Mouse (Mus musculus) G1E-ER4 (cell line): Measurements from ENCODE around the gene Otulin. TPM values are rescaled to one million over a fixed set of nuclear protein-coding genes. Genes with fewer than 3 reads are reported as not detected.

Source experiments
- GATA1 ChIP-seq: IDR thresholded peaks from one replicate; pipeline ENCODE4 v1.8.0; 2012; ENCODE audit warnings: low read length, inconsistent platforms
- polyA plus RNA-seq: library from polyadenylated mRNA; stranded (reverse); fragments of >175 nt; gene quantifications from 2 replicates; pipeline ENCODE4 v1.2.3, GENCODE M21; 2012

Otulin gene
- polyA plus RNA-seq, 1 experiment, result 38.0 TPM

- no peak for TF ChIP-seq GATA1
Observed at GRCm38 (mm10) chr15:27530023-27530422, 100.5 kb downstream of the Otulin start.

DNA sequence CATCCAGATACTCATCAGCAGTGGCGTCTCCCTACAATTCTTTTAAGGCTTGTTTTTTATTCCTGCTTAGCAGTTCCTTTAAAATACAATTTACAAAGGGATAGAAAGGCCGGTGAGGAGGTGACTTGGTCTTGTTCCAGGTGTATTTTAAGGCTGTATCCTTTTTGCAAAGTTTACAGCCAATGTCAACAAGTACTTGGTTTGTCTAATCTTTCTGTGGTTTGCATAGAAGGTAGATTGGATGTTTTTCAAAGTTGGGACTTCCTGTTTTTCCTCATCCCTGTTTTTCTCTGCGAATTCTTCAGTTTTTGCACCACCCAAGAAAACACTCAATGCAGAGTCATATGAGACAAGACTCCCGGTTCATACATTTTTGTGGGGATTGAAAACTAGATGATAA lies 101.6 kb downstream of the Otulin start:
- no peak for TF ChIP-seq GATA1

GRCm38 (mm10) chr15:27525233-27526005 lies 105.1 kb downstream of the Otulin start:
- no peak for TF ChIP-seq GATA1

- no peak for TF ChIP-seq GATA1
Observed at GRCm38 (mm10) chr15:27519857-27520256, 110.6 kb downstream of the Otulin start.

- no peak for TF ChIP-seq GATA1
Observed at GRCm38 (mm10) chr15:27518026-27518425, 112.5 kb downstream of the Otulin start.

GRCm38 (mm10) chr15:27516927-27517326 lies 113.6 kb downstream of the Otulin start:
- TF ChIP-seq GATA1, result no peak

DNA sequence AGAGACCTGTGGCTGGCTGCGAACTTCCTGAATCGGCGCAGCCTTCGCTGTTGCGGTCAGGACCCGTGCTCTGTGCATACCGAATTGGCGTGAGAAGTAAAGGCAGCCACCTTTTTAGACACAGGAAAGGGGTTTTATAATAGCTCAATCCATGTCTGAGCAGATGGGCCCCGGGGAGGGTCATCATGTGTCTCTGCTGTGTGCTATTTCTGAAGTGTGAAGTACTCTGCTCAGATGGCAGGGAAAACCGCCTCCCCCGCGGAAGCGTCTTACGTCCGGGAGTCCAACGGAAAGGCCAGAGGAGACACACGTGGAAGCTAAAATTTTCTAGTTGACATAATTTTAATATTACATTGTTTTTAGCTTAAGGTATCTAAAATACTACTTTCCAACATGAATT lies 121.5 kb downstream of the Otulin start:
- no peak for TF ChIP-seq GATA1

GRCm38 (mm10) chr15:27508169-27508568 lies 122.3 kb downstream of the Otulin start:
- no peak for TF ChIP-seq GATA1

DNA sequence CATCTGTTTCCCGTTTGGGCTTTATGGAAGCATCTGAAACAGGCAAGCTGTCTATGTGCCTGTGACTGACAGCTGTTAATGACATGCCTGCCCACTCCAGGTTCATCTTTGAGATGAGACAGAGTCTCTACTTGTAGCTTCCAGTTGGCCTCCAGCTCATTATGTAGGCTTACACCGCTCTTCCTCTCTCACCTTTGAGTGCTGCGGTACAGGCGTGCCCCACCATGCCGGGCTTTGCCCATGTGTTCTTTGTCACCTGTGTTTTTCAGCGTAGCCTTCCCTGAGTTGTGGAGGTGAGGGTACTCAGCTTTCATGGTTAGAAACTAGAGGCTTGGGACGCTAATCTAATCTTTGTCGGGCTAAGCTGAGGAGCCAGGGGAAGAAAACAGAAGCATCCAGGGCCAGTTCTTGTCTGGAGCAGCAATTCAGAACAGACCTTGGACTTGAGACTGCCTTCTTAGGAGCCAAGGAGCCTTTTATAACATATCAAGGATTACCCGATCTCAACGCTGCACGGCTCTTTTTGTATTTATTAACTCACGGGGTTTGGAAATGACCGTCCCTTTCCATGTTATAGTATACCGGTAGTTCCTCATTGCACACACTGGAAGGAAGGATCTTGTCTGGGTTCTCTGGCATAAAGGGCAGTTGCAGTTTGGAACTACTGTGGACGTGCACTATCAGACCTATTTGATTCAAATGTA lies 123.4 kb downstream of the Otulin start:
- no peak for TF ChIP-seq GATA1

- no peak for TF ChIP-seq GATA1
Observed at GRCm38 (mm10) chr15:27506127-27506886, 124.2 kb downstream of the Otulin start.

DNA sequence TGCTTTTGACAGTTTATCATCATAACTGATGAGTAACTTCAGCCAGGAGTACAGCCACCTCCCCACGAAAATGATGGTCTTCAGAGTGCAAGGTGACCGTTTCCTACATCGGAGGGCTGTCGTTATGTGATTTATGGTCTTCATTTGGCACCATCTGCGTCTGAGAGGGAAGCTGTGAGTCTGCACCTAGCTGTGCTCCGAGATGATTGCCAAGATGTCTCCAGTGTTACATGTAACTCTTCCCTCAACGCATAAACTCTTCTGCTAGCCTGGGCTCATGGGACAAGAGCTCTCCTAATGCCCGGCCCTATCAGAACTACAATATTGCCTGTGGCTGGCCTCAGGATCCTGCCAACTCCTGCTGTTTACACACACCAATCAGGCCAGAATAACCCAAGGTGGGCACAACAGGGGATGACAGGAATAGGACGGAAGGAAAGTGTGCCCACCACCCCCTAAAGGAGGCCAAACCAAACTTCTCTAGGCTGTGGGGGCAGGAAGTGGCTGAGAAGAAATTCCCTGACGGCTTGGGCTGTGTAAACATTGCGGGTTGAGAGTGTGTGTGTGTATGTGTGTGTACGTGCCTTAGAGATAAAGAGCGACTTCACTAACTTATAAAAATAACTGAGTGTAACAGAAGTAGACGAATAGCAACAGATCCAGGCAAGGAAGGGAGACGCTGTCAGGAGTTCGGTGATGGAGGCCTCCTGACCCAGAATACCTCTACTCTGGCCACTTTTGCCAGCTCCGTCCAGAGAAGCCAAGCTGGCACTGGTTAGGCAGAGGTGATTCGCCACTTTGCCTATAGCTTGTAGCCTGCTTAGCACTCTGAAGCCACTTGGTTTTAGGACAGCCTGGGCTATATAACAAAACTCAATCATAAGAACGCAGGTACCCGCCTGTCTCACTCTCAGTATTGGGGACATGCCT lies 126.4 kb downstream of the Otulin start:
- no peak for TF ChIP-seq GATA1

DNA sequence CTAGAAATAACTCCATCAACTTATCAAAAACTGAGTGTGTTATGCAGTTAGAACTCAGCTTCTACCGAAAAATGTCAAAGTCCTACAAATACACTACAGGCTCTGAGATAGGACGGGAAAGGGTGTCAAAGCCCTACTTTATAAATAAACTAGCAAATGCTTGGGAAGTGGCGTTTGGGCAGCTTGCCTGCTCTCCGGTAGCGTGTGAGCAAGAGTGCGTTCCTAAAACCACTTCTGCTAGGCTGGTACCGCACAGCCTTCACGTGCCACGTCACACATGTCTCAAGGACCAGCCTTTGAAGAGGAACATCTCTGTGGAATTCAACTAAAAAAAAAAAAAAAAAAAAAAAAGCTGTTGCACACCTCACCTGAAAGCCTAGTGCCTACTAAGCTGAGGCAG lies 127.3 kb downstream of the Otulin start:
- TF ChIP-seq GATA1, result no peak

DNA sequence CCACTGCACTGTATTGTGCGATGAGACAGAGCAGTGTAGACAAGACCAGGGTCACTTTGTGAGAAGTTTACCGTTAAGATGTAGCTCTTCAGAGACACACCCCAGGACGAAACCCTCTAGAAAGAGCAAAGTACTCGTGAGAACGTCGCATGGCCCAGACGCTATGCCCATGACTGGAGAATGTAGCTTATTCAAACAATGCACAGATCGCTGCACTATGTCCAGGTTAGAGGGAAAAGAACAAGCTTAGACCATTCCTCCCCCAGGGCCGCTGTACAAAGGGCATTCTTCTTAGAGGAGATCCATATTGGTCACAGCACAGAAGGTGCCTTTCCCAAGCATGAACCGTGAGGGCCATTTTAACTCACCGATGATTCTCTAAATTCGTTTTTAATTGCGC lies 128.2 kb downstream of the Otulin start:
- TF ChIP-seq GATA1, result no peak

GRCm38 (mm10) chr15:27500390-27500789 lies 130.1 kb downstream of the Otulin start:
- TF ChIP-seq GATA1, result no peak

DNA sequence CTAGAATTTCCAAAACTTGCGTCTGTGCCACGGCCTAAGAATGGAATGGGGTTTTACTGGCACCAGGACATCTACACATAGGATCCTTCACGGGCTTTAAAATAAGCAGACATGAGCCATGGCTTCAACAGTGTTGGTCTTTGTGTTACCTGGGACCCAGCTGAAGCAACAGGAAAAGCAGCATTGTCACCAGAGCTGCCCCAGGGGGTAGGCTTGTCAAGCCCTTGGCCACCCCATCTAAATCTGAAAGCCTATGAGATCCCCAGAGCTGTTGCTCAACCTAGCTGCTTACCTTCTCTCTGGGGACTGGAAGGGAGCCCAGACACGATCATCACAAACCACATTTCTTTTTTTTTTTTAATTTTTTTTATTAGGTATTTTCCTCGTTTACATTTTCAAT lies 132.4 kb downstream of the Otulin start:
- TF ChIP-seq GATA1, result no peak
